Mouse (Mus musculus): ENCODE results near the gene Dhx9. TPM values are rescaled to one million over a fixed set of nuclear protein-coding genes. Genes with fewer than 3 reads are reported as not detected.

Dhx9 gene
- total and polyA plus RNA-seq, 2 experiments: 5.7 to 41.1 TPM

DNA sequence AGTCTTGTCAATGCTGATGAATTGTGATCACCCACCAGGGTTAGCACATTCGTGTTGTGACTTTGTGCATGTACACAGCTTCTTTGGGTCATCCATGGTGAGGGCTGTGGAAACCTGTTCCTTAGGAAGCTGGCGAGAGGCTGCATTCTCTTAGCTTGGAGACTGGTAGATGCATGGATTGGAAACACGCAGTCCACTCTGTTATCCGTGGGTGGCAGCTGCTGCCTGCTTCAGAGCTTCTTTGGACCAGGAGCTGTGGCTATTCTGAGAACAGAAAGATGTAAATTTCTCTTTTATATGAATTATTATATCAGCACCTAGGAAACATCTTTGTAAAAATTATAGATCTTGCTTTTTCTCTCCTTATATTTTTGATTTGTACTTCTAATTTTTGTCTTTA, 46.7 kb downstream of the Dhx9 start:
- Histone ChIP-seq H3K79me2 (ENCODE audit: control insufficient read depth, insufficient read depth, low read length) (no peaks in the 10 kb centered on the region), H3K4me3 (ENCODE audit: insufficient read depth, low read depth, low read length) (no peak overlapping the region), H3K27ac (replicated peaks; ENCODE audit: insufficient read depth, low read depth, low read length) (no peak overlapping the region), H3K9ac (ENCODE audit: low read depth, low read length) (no peak overlapping the region), H3K27me3 (ENCODE audit: control insufficient read depth, insufficient read depth, low read length) (no peaks in the 10 kb centered on the region), H3K4me1 (ENCODE audit: control insufficient read depth, insufficient read depth, low read length) (no peaks in the 10 kb centered on the region), H3K36me3 (ENCODE audit: control insufficient read depth, insufficient read depth, low read length) (no peaks in the 10 kb centered on the region)
- TF ChIP-seq CTCF (IDR thresholded peaks at IDR 0.05; ENCODE audit: low read depth, low read length) (no peak), POLR2A (IDR thresholded peaks at IDR 0.05; ENCODE audit: extremely low read depth, insufficient read depth, low read length) (no peak)
- WGBS: 87% methylated on average over 4 of the region's 4 CpGs
- DNase-seq (ENCODE audit: extremely low read depth, low read depth, low spot score): no peak

DNA sequence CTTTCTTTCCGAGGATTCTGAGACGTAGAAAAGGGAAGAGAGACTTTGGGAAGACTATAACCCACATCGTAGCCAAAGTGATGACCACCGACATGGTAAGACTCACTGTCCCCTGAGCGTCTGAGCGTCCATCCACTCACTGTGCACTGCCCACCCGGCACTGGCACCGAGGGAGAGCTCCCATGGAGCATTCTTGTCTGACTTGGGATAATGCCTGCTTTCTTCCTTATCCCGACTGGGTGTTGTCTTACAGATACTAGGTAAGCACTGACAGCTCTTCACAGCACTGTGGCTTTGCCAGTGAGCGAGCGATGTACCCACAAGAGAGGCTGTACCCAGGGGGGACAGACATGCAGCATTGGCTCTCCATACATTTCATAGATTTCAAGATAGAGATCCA, 49.9 kb downstream of the Dhx9 start:
- no peak overlapping the region for H3K4me3 ChIP-seq (ENCODE audit: insufficient read depth, low read depth, low read length)
- TF ChIP-seq POLR2A (IDR thresholded peaks at IDR 0.05; ENCODE audit: extremely low read depth, insufficient read depth, low read length) (no peak), CTCF (IDR thresholded peaks at IDR 0.05; ENCODE audit: low read depth, low read length) (no peak)
- WGBS: 89% methylated on average over 11 of the region's 11 CpGs

DNA sequence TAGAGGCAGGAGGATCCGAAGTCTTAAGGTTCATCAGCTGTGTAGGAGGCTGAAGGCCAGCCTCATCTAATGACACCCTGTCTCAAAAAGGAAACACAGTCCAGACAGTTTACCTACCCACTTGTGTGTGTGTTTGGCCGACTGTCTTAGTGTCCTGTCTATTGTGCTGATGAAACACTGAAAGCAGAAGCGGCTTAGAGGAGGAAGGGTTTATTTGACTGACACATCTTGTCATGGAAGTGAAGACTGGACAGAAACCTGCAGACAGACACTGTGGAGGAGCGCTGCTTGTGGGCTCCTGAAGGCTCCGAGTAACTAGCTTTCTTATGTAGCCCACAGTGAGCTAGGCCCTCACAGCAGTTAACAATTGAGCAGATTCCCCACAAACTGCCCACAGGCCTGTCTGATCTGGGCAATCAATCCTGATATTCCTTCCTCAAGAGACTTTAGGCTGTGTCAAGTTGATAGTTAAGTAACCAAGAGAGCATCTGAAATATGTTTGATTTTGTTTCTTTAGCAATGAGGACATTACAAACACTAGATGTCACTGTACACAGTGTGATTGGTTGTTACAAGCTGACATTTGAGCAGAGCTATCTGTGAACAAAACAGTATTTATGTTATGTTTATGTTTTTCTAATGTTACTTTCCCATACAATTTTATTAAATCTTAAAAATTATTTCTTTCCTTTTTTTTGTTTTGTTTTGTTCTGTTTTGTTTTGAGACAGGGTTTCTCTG, 53.4 kb downstream of the Dhx9 start:
- DNase-seq (ENCODE audit: extremely low read depth, low read depth, low spot score): no peak
- H3K79me2 ChIP-seq (ENCODE audit: control insufficient read depth, insufficient read depth, low read length): no peaks in the 10 kb centered on the region
- TF ChIP-seq CTCF (IDR thresholded peaks at IDR 0.05; ENCODE audit: low read depth, low read length) (no peak), POLR2A (IDR thresholded peaks at IDR 0.05; ENCODE audit: extremely low read depth, insufficient read depth, low read length) (no peak)
- no peak overlapping the region for H3K9ac ChIP-seq (ENCODE audit: low read depth, low read length)
- no peaks in the 10 kb centered on the region for H3K4me1 ChIP-seq (ENCODE audit: control insufficient read depth, insufficient read depth, low read length)
- 87% methylated on average over 5 of the region's 5 CpGs for WGBS
- no peak overlapping the region for H3K4me3 ChIP-seq (ENCODE audit: insufficient read depth, low read depth, low read length)
- H3K27me3 ChIP-seq (ENCODE audit: control insufficient read depth, insufficient read depth, low read length): no peaks in the 10 kb centered on the region
- H3K27ac ChIP-seq (replicated peaks; ENCODE audit: insufficient read depth, low read depth, low read length): no peak overlapping the region
- no peaks in the 10 kb centered on the region for H3K36me3 ChIP-seq (ENCODE audit: control insufficient read depth, insufficient read depth, low read length)

More for the DNA sequence above, 49.9 kb downstream of the Dhx9 start:
- Histone ChIP-seq H3K79me2 (ENCODE audit: control insufficient read depth, insufficient read depth, low read length) (no peaks in the 10 kb centered on the region), H3K9ac (ENCODE audit: low read depth, low read length) (no peak overlapping the region), H3K4me1 (ENCODE audit: control insufficient read depth, insufficient read depth, low read length) (no peaks in the 10 kb centered on the region), H3K36me3 (ENCODE audit: control insufficient read depth, insufficient read depth, low read length) (no peaks in the 10 kb centered on the region), H3K27ac (replicated peaks; ENCODE audit: insufficient read depth, low read depth, low read length) (no peak overlapping the region), H3K27me3 (ENCODE audit: control insufficient read depth, insufficient read depth, low read length) (no peaks in the 10 kb centered on the region)
- no peak for DNase-seq (ENCODE audit: extremely low read depth, low read depth, low spot score)

DNA sequence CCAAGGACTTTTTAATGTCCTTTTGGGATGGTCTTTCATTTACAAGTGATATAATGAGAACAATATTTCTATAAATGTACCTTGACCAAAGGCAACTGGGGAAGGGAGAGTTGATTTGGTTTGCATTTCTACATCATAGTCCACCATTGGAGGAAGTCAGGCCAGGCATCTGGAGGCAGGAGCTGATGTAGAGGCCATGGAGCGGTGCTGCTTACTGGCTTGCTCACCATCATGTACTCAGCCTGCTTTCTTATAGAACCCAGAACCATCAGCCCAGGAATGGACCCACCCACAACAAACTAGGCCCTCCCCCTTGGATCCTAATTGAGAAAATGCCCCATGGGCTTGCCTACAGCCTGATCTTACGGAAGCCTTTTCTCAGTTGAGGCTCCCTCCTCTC, 55.1 kb downstream of the Dhx9 start:
- H3K27ac ChIP-seq (replicated peaks; ENCODE audit: insufficient read depth, low read depth, low read length): no peak overlapping the region
- no peaks in the 10 kb centered on the region for H3K36me3 ChIP-seq (ENCODE audit: control insufficient read depth, insufficient read depth, low read length)
- no peak for DNase-seq (ENCODE audit: extremely low read depth, low read depth, low spot score)
- H3K79me2 ChIP-seq (ENCODE audit: control insufficient read depth, insufficient read depth, low read length): no peaks in the 10 kb centered on the region
- TF ChIP-seq POLR2A (IDR thresholded peaks at IDR 0.05; ENCODE audit: extremely low read depth, insufficient read depth, low read length) (no peak), CTCF (IDR thresholded peaks at IDR 0.05; ENCODE audit: low read depth, low read length) (no peak)
- no peaks in the 10 kb centered on the region for H3K4me1 ChIP-seq (ENCODE audit: control insufficient read depth, insufficient read depth, low read length)
- no peak overlapping the region for H3K9ac ChIP-seq (ENCODE audit: low read depth, low read length)
- no peaks in the 10 kb centered on the region for H3K27me3 ChIP-seq (ENCODE audit: control insufficient read depth, insufficient read depth, low read length)
- WGBS: 96% methylated on average over 2 of the region's 2 CpGs
- H3K4me3 ChIP-seq (ENCODE audit: insufficient read depth, low read depth, low read length): no peak overlapping the region

DNA sequence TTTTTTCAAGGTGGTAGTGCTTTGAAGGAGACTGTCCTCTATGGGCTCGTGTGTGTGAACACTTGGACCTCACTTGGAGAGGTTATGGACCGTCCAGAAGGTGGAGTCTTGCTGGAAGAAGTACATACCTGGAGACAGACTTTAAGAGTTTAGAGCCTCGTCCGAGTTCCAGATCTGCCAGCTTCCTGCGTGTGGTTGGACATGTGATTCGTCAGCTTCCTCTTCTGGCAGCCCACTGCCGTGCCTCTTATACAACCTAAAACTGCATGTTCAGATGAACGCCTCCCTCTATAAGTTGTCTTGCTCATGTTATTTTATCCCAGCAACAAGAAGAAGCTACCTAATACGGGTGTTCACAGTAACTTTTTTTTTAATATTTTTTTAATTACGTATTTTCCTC, 55.8 kb downstream of the Dhx9 start:
- no peak overlapping the region for H3K4me3 ChIP-seq (ENCODE audit: insufficient read depth, low read depth, low read length)
- 74% methylated on average over 10 of the region's 10 CpGs for WGBS
- DNase-seq (ENCODE audit: extremely low read depth, low read depth, low spot score): no peak
- H3K27me3 ChIP-seq (ENCODE audit: control insufficient read depth, insufficient read depth, low read length): no peaks in the 10 kb centered on the region
- H3K36me3 ChIP-seq (ENCODE audit: control insufficient read depth, insufficient read depth, low read length): no peaks in the 10 kb centered on the region
- TF ChIP-seq CTCF (IDR thresholded peaks at IDR 0.05; ENCODE audit: low read depth, low read length): no peak
- TF ChIP-seq POLR2A (IDR thresholded peaks at IDR 0.05; ENCODE audit: extremely low read depth, insufficient read depth, low read length): no peak
- H3K27ac ChIP-seq (replicated peaks; ENCODE audit: insufficient read depth, low read depth, low read length): no peak overlapping the region
- H3K79me2 ChIP-seq (ENCODE audit: control insufficient read depth, insufficient read depth, low read length): no peaks in the 10 kb centered on the region
- H3K4me1 ChIP-seq (ENCODE audit: control insufficient read depth, insufficient read depth, low read length): no peaks in the 10 kb centered on the region
- H3K9ac ChIP-seq (ENCODE audit: low read depth, low read length): no peak overlapping the region

DNA sequence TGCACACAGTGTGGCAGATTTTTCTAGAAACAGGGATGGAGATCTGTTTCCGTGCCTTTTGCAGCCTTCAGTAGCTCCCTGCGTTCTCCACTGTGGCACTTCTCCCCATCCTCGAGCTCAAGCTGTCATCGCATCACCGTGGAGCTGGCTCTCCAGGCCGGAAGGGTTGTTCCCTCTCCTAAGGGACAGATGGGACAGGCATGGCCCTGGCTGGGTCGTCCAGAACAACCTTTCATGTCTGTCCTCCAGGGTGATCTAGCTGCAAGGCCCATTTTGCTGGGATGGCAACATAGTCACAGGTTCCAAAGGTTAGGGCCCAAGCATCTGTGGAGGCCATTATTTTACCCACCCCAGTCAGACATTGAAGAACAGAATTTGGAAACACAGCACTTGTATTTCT, 56.3 kb downstream of the Dhx9 start:
- Histone ChIP-seq H3K27me3 (ENCODE audit: control insufficient read depth, insufficient read depth, low read length) (no peaks in the 10 kb centered on the region), H3K36me3 (ENCODE audit: control insufficient read depth, insufficient read depth, low read length) (no peaks in the 10 kb centered on the region), H3K9ac (ENCODE audit: low read depth, low read length) (no peak overlapping the region), H3K4me1 (ENCODE audit: control insufficient read depth, insufficient read depth, low read length) (no peaks in the 10 kb centered on the region), H3K79me2 (ENCODE audit: control insufficient read depth, insufficient read depth, low read length) (no peaks in the 10 kb centered on the region), H3K27ac (replicated peaks; ENCODE audit: insufficient read depth, low read depth, low read length) (no peak overlapping the region), H3K4me3 (ENCODE audit: insufficient read depth, low read depth, low read length) (no peak overlapping the region)
- TF ChIP-seq CTCF (IDR thresholded peaks at IDR 0.05; ENCODE audit: low read depth, low read length) (no peak), POLR2A (IDR thresholded peaks at IDR 0.05; ENCODE audit: extremely low read depth, insufficient read depth, low read length) (no peak)
- 77% methylated on average over 7 of the region's 7 CpGs for WGBS
- no peak for DNase-seq (ENCODE audit: extremely low read depth, low read depth, low spot score)

Measured in liver, adult 2 months (tissue).